Mouse (Mus musculus) lung, postnatal 0 days (tissue): ENCODE measurements around the gene Lmntd1.

Experiments used
- CTCF ChIP-seq: IDR thresholded peaks from 2 replicates; pipeline ENCODE4 v1.5.1; 2016; ENCODE audit warnings: antibody characterized with exemption, mild to moderate bottlenecking
- EP300 ChIP-seq: IDR thresholded peaks from 2 replicates; pipeline ENCODE4 v1.6.1; 2016; ENCODE audit warnings: antibody characterized with exemption, mild to moderate bottlenecking, control low read depth

DNA sequence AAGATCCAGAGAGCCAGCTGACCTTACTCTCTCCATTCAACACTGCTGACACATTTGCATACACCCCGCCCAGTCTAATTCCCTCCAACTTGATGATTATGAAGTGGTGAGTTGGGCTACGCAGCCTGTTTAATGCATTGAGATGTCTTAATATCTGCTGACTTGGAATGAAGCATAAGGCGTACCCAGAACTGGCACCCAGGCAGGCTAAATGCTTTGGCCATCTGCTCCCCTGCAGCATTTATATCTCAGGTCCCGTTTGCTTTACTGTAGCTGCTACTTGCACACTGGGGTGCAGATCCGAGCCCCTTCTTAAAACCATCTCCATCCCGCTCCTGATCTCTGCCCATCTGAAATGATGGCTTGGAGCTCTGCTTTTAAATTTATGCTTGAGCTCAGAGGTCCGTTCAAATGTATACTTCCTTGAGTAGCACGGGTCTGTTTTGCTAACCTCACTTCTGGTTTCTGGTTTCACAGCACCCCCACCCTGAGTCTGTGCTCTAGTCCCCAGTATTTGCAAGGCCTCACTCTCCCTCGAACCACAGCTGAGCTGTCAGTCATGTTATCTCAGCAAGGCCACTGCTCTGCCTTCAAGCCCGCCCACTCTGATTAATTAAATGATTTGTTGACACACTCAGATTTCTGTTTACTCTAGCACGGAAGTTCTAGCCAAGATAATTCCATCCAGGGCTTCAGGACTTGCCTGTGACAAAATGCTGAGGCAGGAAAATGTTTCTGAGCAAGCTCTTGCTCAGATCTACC, 15.1 kb downstream of the Lmntd1 start:
- TF ChIP-seq CTCF (no peak), EP300 (peak; percentile 44; the same call in 1 of the 2 replicates)
